Mouse (Mus musculus) lung, postnatal 36 days (tissue): Measurements from ENCODE around the gene Marcksl1.

ENCODE experiments used
- DNase-seq: peaks from one replicate; pipeline ENCODE4 v3.0.0; 2022; ENCODE audit warnings: mixed read lengths

Marcksl1 gene

GRCm38 (mm10) chr4:129513086-129513767 lies at the start of gene Marcksl1:
Gene Marcksl1 (plus strand): TSS chr4:129513581.
- DNase-seq = peak; percentile 92

- DNase-seq = no peak
These were observed 49.0 kb upstream of the Marcksl1 start for GRCm38 (mm10) chr4:129464286-129464815.

GRCm38 (mm10) chr4:129476047-129476446 lies 37.3 kb upstream of the Marcksl1 start:
- DNase-seq = no peak

GRCm38 (mm10) chr4:129479863-129480262 lies 33.5 kb upstream of the Marcksl1 start:
- no peak for DNase-seq

- no peak for DNase-seq
These were observed 32.3 kb upstream of the Marcksl1 start for GRCm38 (mm10) chr4:129481090-129481489.

- DNase-seq = peak; percentile 68
These were observed 22.2 kb upstream of the Marcksl1 start, which contains the start of the genes Tssk3 and Fam229a for GRCm38 (mm10) chr4:129490972-129491880. Gene Tssk3 (minus strand): TSS chr4:129491022. Gene Fam229a (plus strand): TSS chr4:129491190.

- no peak for DNase-seq
These were observed 18.7 kb upstream of the Marcksl1 start for GRCm38 (mm10) chr4:129494681-129495080.

- DNase-seq = peak; percentile 43
These were observed 17.5 kb upstream of the Marcksl1 start for GRCm38 (mm10) chr4:129495672-129496562.

- DNase-seq = peak; percentile 61
These were observed 16.8 kb upstream of the Marcksl1 start for GRCm38 (mm10) chr4:129496631-129497030.

GRCm38 (mm10) chr4:129498941-129499340 lies 14.4 kb upstream of the Marcksl1 start:
- no peak for DNase-seq

GRCm38 (mm10) chr4:129500017-129500416 lies 13.4 kb upstream of the Marcksl1 start:
- no peak for DNase-seq

GRCm38 (mm10) chr4:129500607-129501566 lies 12.5 kb upstream of the Marcksl1 start:
- DNase-seq = peak; percentile 94

- no peak for DNase-seq
These were observed 11.0 kb upstream of the Marcksl1 start for GRCm38 (mm10) chr4:129502327-129502888.

GRCm38 (mm10) chr4:129502901-129503444 lies 10.4 kb upstream of the Marcksl1 start:
- DNase-seq = no peak

- no peak for DNase-seq
These were observed 7.9 kb upstream of the Marcksl1 start for GRCm38 (mm10) chr4:129505511-129505910.

- DNase-seq = no peak
These were observed 5.7 kb upstream of the Marcksl1 start for GRCm38 (mm10) chr4:129507434-129508236.

GRCm38 (mm10) chr4:129508237-129508515 lies 5.2 kb upstream of the Marcksl1 start:
- no peak for DNase-seq

GRCm38 (mm10) chr4:129508834-129509600 lies 4.4 kb upstream of the Marcksl1 start:
- peak; percentile 61 for DNase-seq

GRCm38 (mm10) chr4:129509650-129510049 lies 3.7 kb upstream of the Marcksl1 start:
- DNase-seq = no peak
